Mouse (Mus musculus) kidney, adult 2 months (tissue): Measurements from ENCODE around the gene Txndc16.

Experiments
- CTCF ChIP-seq: fragments of 200-500 bp; conservative IDR thresholded peaks from 2 replicates; pipeline ENCODE4 v1.5.1; 2011; ENCODE audit warnings: low read depth, mild to moderate bottlenecking, control low read depth, low read length, moderate library complexity, mixed read lengths; ENCODE audit not compliant: insufficient read depth, insufficient read length
- POLR2A ChIP-seq: fragments of 200-500 bp; IDR thresholded peaks from one replicate; pipeline ENCODE4 v1.6.1; 2011; ENCODE audit warnings: low read depth, low read length, control low read depth

DNA sequence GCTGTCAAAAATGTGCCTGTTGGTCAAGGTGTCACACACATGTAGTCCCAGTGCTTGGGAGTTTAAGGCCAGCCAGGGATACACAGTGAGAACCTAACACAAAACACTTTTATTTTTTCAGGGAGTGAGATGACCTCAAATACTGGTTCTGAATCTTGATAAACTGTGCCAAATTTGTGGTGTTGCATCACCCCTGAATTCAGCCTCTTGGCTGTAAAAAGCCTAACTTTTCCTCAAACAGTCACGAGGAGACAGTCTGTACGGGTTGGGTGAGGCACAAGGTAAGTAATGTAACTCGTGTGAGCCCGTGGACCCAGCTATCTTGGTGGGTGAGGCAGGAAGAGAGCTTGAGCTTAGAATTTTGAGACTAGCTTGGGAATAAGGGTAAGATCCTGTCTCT, 130.1 kb downstream of the Txndc16 start:
- no peak for TF ChIP-seq CTCF
- no peak for TF ChIP-seq POLR2A
